Mouse (Mus musculus) right cerebral cortex, postnatal 36 days (tissue): ENCODE data around the gene Ak2.

ENCODE experiments used
- DNase-seq, 2 experiments: peaks; one replicate each; pipeline ENCODE4 v3.0.0; 2022; ENCODE audit warnings: low spot score in 2 of 2, mixed read lengths in 1 of 2

Ak2 gene

GRCm38 (mm10) chr4:128971065-128971694 lies 20.6 kb upstream of the Ak2 start:
- no peak for DNase-seq

DNA sequence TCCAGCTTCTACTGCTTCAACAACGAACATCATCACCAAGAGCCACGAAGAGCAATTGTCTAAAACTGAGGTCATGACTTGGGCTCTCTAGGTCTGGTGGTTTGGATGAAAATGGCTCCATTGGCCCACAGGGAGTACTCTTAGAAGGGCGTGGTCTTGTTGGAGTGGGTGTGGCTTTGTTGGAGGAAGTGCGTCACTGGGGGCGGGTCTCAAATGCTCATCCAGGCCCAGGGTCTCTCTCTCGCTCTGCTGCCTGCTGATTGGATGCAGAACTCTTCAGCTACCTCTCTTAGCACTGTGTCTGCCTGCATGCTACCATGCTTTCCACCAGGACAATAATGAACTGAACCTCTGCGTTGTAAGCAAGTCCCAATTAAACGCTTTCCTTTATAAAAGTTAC lies 17.1 kb upstream of the Ak2 start:
- no peak for DNase-seq

DNA sequence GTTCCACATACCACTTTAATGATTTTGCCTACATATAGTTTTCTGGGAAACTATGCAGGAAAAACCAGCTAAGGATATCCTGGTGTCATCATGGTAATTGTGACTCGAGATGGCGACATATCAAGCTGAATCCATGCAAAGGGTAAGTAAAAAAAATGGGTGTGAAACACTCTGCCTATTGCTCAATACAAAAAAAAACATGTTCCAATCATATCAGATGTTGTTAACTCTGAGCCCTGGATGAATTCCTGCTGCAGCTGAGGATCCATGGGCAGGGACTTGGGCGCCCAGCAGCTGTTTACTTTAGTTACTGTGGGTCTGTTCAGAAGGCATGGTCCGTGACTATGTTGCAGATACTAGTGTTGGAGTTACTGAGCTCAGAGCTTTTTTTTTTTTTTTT lies 15.2 kb upstream of the Ak2 start:
- no peak for DNase-seq

GRCm38 (mm10) chr4:128977217-128977616 lies 14.5 kb upstream of the Ak2 start:
- DNase-seq, result no peak

- no peak for DNase-seq
Observed at GRCm38 (mm10) chr4:128978634-128979033, 13.1 kb upstream of the Ak2 start.

DNA sequence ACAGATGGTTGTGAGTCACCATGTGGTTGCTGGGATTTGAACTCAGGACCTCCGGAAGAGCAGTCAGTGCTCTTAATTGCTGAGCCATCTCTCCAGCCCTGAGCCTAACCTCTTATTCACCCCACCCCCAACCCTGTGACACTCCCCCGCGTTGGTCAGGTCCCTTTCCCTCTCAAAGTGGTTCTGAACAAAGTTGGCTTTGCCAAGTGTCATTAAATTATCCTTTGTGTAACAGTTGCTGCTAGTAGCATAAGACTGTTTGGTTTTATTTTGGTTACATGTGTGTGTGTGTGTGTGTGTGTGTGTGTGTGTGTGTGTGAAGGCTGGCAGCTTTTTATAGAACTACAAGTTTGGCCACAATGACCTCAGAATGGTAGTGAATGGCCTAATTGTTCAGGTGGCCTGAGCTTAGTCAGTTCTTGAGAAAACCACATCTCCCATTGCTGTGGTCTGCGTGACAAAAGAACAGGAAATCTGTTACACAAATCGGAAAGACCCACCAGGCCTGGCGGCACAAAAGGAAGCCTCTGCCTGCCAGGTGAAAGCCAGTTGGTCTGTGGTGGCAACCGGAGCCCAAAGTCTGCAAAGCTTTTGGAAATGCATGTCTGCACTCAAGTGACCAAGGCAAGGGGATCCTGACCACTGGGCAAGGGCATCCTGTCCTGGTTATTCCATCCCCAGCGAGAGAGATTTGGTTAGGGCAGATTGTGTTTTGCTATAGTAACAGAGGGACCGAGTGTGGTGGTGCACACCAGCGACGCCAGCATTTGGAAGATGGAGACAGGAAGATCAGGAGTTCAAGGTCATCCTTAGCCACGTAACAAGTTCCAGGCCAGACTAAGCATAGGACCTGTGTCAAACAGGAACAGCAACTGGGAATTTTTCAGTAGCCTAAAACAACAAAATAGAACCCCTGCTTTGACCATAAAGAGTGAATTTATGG lies 10.6 kb upstream of the Ak2 start:
- no peak for DNase-seq

DNA sequence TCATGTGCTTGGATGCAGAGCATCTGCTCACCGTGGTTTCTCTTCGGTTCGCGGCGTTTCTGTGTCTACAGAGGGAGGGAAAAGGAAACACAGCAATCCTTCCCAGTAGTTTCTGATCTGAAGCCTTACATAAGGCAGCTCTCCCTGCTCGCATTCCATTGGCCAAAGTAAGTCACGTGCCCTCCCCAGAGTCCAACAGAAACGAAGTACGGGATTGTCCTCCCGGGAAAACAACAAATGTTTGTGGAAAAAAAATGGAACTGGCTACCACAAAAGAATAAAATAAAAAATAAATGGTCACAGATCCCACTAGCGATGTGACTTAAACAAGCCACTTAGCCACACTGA lies 10.0 kb upstream of the Ak2 start:
- DNase-seq, result no peak

GRCm38 (mm10) chr4:128983151-128983550 lies 8.6 kb upstream of the Ak2 start:
- no peak for DNase-seq

GRCm38 (mm10) chr4:128983656-128984055 lies 8.1 kb upstream of the Ak2 start:
- DNase-seq, result no peak

- DNase-seq, result no peak
Observed at GRCm38 (mm10) chr4:128984600-128984999, 7.2 kb upstream of the Ak2 start.

DNA sequence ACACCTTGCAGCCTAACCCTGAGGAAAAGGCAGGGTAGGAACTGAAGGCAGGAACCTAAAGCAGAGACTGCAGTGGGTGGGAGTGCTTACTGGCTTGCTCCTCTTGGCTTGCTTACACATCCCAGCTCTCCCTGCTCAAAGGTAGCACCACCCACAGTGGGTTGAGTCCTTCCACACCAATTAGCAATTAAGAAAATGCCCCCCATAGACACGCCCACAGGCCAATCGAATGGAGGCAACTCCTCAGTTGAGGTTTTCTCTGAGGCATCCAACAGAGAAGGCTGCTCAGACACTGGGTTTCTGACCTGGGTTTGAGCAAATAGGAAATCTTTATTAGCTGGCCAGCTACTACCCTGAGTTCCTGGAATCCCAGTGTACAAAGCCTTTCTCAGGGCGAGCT lies 2.8 kb upstream of the Ak2 start:
- DNase-seq, result no peak

GRCm38 (mm10) chr4:128989678-128990077 lies 2.1 kb upstream of the Ak2 start:
- DNase-seq, result no peak

DNA sequence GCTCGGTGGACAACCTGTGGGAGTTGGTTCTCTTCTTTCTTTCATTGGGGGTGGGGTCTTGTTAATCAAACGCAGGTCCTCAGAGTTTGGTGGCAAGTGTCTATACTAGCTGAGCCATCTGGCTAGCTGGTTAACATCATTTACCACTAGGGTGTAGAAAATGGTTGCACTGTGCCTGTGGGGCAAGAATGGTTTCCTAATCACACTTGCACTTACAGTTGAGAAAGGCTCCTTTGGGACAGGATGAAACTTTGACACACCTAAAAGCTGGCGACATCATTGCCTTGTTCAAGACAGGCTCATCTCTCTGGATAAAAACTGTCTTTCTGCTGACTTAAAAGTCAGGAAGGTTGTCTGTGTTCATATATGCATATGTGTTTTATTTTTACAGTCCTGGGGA lies 418 bp downstream of the Ak2 start:
- no peak for DNase-seq

DNA sequence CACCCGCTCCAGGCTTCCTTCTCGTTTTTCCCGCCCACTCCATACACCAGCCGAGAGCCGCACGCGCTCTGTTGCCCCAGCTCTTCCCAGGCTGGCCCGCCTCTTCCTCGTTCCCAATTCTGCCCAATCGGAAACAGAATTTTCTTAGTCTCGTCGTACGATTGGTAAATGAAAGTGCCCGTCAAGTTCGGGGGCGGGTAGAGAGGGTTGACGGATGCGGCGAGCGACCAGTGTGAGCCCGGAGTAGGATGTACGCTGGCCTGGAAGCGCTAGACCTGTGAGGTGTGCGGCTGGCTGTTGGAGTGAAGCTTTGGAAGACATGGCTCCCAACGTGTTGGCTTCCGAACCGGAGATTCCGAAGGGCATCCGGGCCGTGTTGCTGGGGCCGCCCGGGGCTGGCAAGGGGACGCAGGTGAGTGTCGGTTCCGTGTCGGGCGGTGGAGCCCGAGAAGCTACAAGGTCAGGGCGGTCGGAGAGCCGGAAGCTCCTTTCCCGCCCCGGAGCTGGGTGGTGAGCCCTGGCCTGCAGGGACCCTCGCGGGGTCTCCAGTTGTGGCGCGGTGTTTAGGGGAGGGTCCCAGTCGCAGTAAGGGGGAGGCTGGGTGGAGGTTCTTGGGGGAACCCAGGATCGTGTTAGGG lies 1.4 kb downstream of the Ak2 start:
- DNase-seq, result peak; percentile 90 to 92

DNA sequence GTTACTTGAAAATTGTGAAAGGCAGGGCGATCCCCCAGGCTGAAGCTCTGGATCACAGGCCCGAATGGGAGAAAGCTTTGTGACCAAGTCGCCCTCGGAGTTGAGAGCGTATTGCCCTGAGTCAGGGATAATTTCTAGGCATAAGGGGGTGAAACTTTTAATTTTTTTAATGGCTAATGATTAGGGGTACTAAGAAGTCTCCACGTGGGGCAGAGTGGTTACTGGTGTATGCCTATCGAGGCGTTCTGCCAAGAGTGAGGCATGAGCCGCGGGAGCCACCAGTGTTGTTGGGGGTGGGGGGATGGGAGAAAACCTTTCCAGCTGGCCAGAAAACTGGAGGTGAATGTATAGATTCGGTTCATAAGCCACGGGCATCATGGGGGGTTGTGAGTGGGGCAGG lies 1.9 kb downstream of the Ak2 start:
- DNase-seq, result no peak

- DNase-seq, result no peak
Observed at GRCm38 (mm10) chr4:128995238-128995637, 3.5 kb downstream of the Ak2 start.

DNA sequence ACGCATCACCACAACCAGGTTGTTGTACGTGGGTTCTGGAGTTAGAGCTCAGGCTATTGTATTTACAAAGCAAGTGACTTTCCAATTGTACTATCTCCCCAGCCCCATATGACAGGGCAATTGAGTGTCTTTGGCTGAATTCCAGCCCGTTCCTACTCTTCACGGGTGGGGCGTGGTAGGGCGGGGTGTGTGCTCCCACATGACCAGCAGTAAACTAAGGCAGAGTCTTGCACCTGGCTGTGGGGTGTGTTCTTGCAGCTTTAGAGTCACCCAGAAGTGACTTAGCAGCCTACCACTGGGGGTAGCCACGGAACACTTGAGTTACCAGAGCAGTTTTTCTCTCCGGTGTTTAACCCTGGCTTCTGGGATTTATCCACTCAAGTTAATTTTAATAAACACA lies 5.5 kb downstream of the Ak2 start:
- DNase-seq, result no peak

GRCm38 (mm10) chr4:128998401-128998800 lies 6.6 kb downstream of the Ak2 start:
- DNase-seq, result no peak

DNA sequence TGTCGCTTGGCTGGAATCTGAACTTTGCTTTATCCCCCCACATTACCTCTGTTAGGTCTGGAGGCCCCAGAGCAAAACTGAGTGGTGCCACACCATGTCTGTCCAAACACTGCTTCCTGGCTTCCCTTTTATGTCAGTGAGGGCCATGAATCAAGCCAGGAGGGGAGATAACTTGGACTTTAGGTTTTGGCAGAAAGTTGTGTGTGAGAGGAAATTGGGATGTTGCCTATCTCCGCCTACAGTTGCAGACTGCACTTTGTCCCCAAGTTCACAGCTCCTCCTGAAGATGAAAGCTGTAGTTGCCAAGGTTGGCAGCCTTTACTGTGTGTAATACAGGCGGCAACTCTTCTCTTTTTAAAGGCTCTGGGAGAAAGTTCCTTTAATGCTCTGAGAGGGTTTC lies 9.0 kb downstream of the Ak2 start:
- no peak for DNase-seq

DNA sequence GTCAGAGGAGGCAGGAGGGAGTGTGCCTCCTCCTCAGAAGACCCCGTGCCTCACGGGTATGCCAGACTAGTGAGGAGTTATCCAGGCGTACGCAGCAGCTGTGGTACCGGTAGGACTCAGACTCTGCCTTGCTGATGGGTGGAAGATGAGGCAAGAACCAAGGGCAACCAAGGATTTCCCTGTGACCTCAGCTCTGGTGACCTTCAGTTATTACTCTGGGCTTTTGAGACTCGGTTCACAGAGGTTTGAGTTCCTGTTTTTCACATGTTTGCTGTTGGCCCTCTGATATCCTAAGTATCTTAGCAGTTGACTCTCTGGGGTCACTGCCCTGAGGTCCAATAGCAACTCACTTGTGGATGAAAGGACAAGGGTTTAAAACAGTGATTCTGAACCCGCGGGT lies 12.0 kb downstream of the Ak2 start:
- DNase-seq, result no peak

- no peak for DNase-seq
Observed at GRCm38 (mm10) chr4:129008006-129008519, 16.3 kb downstream of the Ak2 start.

- DNase-seq, result no peak
Observed at GRCm38 (mm10) chr4:129008672-129009071, 16.9 kb downstream of the Ak2 start.

GRCm38 (mm10) chr4:129009521-129009920 lies 17.8 kb downstream of the Ak2 start:
- no peak for DNase-seq
